Mouse (Mus musculus) CH12.LX (cell line): ENCODE data around the gene Lgr6. TPM values are rescaled to one million over a fixed set of nuclear protein-coding genes. Genes with fewer than 3 reads are reported as not detected.

Experiments
- DNase-seq: peaks from one replicate; pipeline ENCODE4 v3.0.0-alpha.2; 2013; ENCODE audit errors: extremely low read depth
- H3K27ac ChIP-seq: 2 replicates; pipeline ENCODE4 v1.5.1; 2012; ENCODE audit warnings: low read depth, mild to moderate bottlenecking, control low read depth, moderate library complexity; ENCODE audit not compliant: insufficient read depth
- H3K27me3 ChIP-seq: replicated peaks from 2 replicates; pipeline ENCODE3; 2012; ENCODE audit warnings: inconsistent platforms
- H3K36me3 ChIP-seq, 2 experiments: replicated peaks in 1 of 2; 2 replicates each; pipeline versions ENCODE3 to v1.6.1; 2012; ENCODE audit warnings: inconsistent platforms in 1 of 2, low read length in 1 of 2, mild to moderate bottlenecking in 1 of 2, mixed read lengths in 1 of 2, moderate library complexity in 1 of 2; ENCODE audit not compliant: control insufficient read depth in 1 of 2, insufficient read depth in 1 of 2
- H3K4me1 ChIP-seq, 2 experiments: 2 replicates each; pipeline ENCODE4 v1.6.1; 2012; ENCODE audit warnings: inconsistent platforms in 1 of 2, moderate library complexity in 1 of 2; ENCODE audit not compliant: insufficient read depth in 2 of 2, control insufficient read depth in 1 of 2
- H3K4me2 ChIP-seq: 2 replicates; pipeline ENCODE4 v1.6.1; 2012; ENCODE audit warnings: low read depth, mild to moderate bottlenecking, control low read depth; ENCODE audit not compliant: poor library complexity, insufficient read depth, severe bottlenecking
- H3K4me3 ChIP-seq, 3 experiments: fragments of 150-350 bp in 1 of 3; sonication (generic) in 1 of 3; replicated peaks in 1 of 3; 2 replicates each; pipeline versions ENCODE3 to v1.5.1; 2011 to 2012; ENCODE audit warnings: low read depth in 2 of 3, low read length in 2 of 3, mild to moderate bottlenecking in 2 of 3, moderate library complexity in 2 of 3, control low read depth in 1 of 3, improper control_type of control experiment in 1 of 3, inconsistent platforms in 1 of 3, mixed read lengths in 1 of 3; ENCODE audit not compliant: poor library complexity in 1 of 3
- H3K79me2 ChIP-seq: replicated peaks from 2 replicates; pipeline ENCODE4 v1.6.1; 2012; ENCODE audit warnings: mild to moderate bottlenecking, moderate library complexity; ENCODE audit not compliant: control insufficient read depth, poor library complexity, insufficient read depth, severe bottlenecking; ENCODE audit errors: extremely low read depth
- H3K9ac ChIP-seq: 2 replicates; pipeline ENCODE4 v1.6.1; 2012; ENCODE audit warnings: low read depth, mild to moderate bottlenecking, control low read depth, moderate library complexity; ENCODE audit not compliant: insufficient read depth
- H3K9me3 ChIP-seq: replicated peaks from 2 replicates; pipeline ENCODE3; 2012; ENCODE audit warnings: low read length, inconsistent platforms, mixed read lengths
- CHD2 ChIP-seq: IDR thresholded peaks from 2 replicates; pipeline ENCODE4 v1.6.1; 2011; ENCODE audit warnings: low read length, improper control_type of control experiment
- CTCF ChIP-seq, 2 experiments: IDR thresholded peaks in 1 of 2; conservative IDR thresholded peaks in 1 of 2; 2 replicates each; pipeline ENCODE4 v1.5.1; 2011 to 2012; ENCODE audit warnings: low read depth in 2 of 2, low read length in 2 of 2, improper control_type of control experiment in 1 of 2, inconsistent platforms in 1 of 2, mild to moderate bottlenecking in 1 of 2, moderate library complexity in 1 of 2
- E2F4 ChIP-seq: IDR thresholded peaks from 2 replicates; pipeline ENCODE4 v1.6.1; 2011; ENCODE audit warnings: low read depth, low read length, improper control_type of control experiment; ENCODE audit not compliant: insufficient replicate concordance
- ELF1 ChIP-seq: IDR thresholded peaks from 2 replicates; pipeline ENCODE4 v1.6.1; 2014; ENCODE audit warnings: low read depth, mild to moderate bottlenecking, inconsistent platforms, low read length, improper control_type of control experiment
- GABPA ChIP-seq: IDR thresholded peaks from 2 replicates; pipeline ENCODE4 v1.6.1; 2012; ENCODE audit warnings: low read depth, low read length, improper control_type of control experiment, inconsistent platforms; ENCODE audit not compliant: insufficient replicate concordance
- HCFC1 ChIP-seq: IDR thresholded peaks from 2 replicates; pipeline ENCODE4 v1.6.1; 2012; ENCODE audit warnings: low read depth, mild to moderate bottlenecking, inconsistent platforms, low read length, improper control_type of control experiment
- IRF4 ChIP-seq: IDR thresholded peaks from 2 replicates; pipeline ENCODE4 v1.6.1; 2014; ENCODE audit warnings: low read depth, mild to moderate bottlenecking, inconsistent platforms, low read length, improper control_type of control experiment
- JUN ChIP-seq: IDR thresholded peaks from 2 replicates; pipeline ENCODE4 v1.6.1; 2011; ENCODE audit warnings: low read depth, mild to moderate bottlenecking, low read length, improper control_type of control experiment, moderate library complexity; ENCODE audit not compliant: insufficient read depth
- JUND ChIP-seq: conservative IDR thresholded peaks from 2 replicates; pipeline ENCODE4 v1.6.1; 2011; ENCODE audit warnings: low read depth, low read length, improper control_type of control experiment
- KAT2A ChIP-seq: IDR thresholded peaks from 2 replicates; pipeline ENCODE4 v1.6.1; 2012; ENCODE audit warnings: low read length, improper control_type of control experiment, inconsistent platforms; ENCODE audit not compliant: insufficient replicate concordance
- MAX ChIP-seq: IDR thresholded peaks from 2 replicates; pipeline ENCODE4 v1.6.1; 2011; ENCODE audit warnings: low read length, improper control_type of control experiment
- MAZ ChIP-seq: IDR thresholded peaks from 2 replicates; pipeline ENCODE4 v1.6.1; 2012; ENCODE audit warnings: low read depth, mild to moderate bottlenecking, inconsistent platforms, low read length, improper control_type of control experiment, moderate library complexity
- MEF2A ChIP-seq: IDR thresholded peaks from 2 replicates; pipeline ENCODE4 v1.6.1; 2014; ENCODE audit warnings: low read depth, mild to moderate bottlenecking, inconsistent platforms, low read length, improper control_type of control experiment, borderline replicate concordance
- MXI1 ChIP-seq: IDR thresholded peaks from 2 replicates; pipeline ENCODE4 v1.6.1; 2011; ENCODE audit warnings: mild to moderate bottlenecking, low read depth, low read length, improper control_type of control experiment
- MYC ChIP-seq: IDR thresholded peaks from 2 replicates; pipeline ENCODE4 v1.6.1; 2011; ENCODE audit warnings: low read depth, mild to moderate bottlenecking, improper control_type of control experiment, low read length
- NELFE ChIP-seq: IDR thresholded peaks from 2 replicates; pipeline ENCODE4 v1.6.1; 2011; ENCODE audit warnings: low read depth, low read length, improper control_type of control experiment
- PAX5 ChIP-seq: IDR thresholded peaks from 2 replicates; pipeline ENCODE4 v1.6.1; 2012; ENCODE audit warnings: low read length, inconsistent platforms, mixed read lengths
- RAD21 ChIP-seq: IDR thresholded peaks from 2 replicates; pipeline ENCODE4 v1.6.1; 2011; ENCODE audit warnings: low read depth, mild to moderate bottlenecking, low read length, improper control_type of control experiment, moderate library complexity
- RCOR1 ChIP-seq: conservative IDR thresholded peaks from 2 replicates; pipeline ENCODE4 v1.6.1; 2012; ENCODE audit warnings: low read depth, mild to moderate bottlenecking, inconsistent platforms, low read length, improper control_type of control experiment
- SIN3A ChIP-seq: IDR thresholded peaks from 2 replicates; pipeline ENCODE4 v1.6.1; 2012; ENCODE audit warnings: low read length, improper control_type of control experiment, inconsistent platforms
- SMC3 ChIP-seq: IDR thresholded peaks from 2 replicates; pipeline ENCODE4 v1.6.1; 2011; ENCODE audit warnings: low read depth, low read length, improper control_type of control experiment
- TBP ChIP-seq: conservative IDR thresholded peaks from 2 replicates; pipeline ENCODE4 v1.6.1; 2011; ENCODE audit warnings: low read depth, low read length, improper control_type of control experiment
- USF1 ChIP-seq: IDR thresholded peaks from 2 replicates; pipeline ENCODE4 v1.6.1; 2014; ENCODE audit warnings: low read depth, mild to moderate bottlenecking, inconsistent platforms, low read length, improper control_type of control experiment
- ZC3H11A ChIP-seq: IDR thresholded peaks from 2 replicates; pipeline ENCODE4 v1.6.1; 2012; ENCODE audit warnings: low read depth, mild to moderate bottlenecking, inconsistent platforms, low read length, improper control_type of control experiment
- ZMIZ1 ChIP-seq: IDR thresholded peaks from 2 replicates; pipeline ENCODE4 v1.6.1; 2012; ENCODE audit warnings: low read depth, mild to moderate bottlenecking, inconsistent platforms, low read length, improper control_type of control experiment
- ZNF384 ChIP-seq: IDR thresholded peaks from 2 replicates; pipeline ENCODE4 v1.6.1; 2012; ENCODE audit warnings: low read depth, low read length, improper control_type of control experiment, inconsistent platforms
- dilution Hi-C: fragments of 300-500 bp; cut with MboI; formaldehyde crosslinking; loops from 2 replicates; pipeline ENCODE4 v1.14.3; 2020; ENCODE audit warnings: low sequenced_read_pairs; ENCODE audit not compliant: extremely low pct_unique_long_range_greater_than_20kb, extremely low pct_ligation_motif_present
- in situ Hi-C: fragments of 300-500 bp; cut with MboI; formaldehyde crosslinking; loops from 3 replicates; pipeline ENCODE4 v1.14.3; 2019; ENCODE audit warnings: low sequenced_read_pairs, low pct_ligation_motif_present, low pct_unique_long_range_greater_than_20kb, mixed read lengths
- polyA plus RNA-seq: library from polyadenylated mRNA; unstranded; fragments of >175 nt; gene quantifications from 2 replicates; pipeline ENCODE4 v1.2.1, GENCODE M21; 2012; ENCODE audit warnings: low read depth; ENCODE audit not compliant: insufficient read length
- total RNA-seq, 2 experiments: library from RNA; depleted of rRNA; stranded (reverse); fragments of 300-350 nt in 1 of 2; fragments of >200 nt in 1 of 2; gene quantifications; 2 replicates each; pipeline ENCODE4 v1.2.3; 2012 to 2014

Gene Lgr6
- total and polyA plus RNA-seq, 3 experiments = 0.07 to 0.17 (median 0.16) TPM

GRCm38 (mm10) chr1:135136500-135136899, 31.4 kb upstream of the Lgr6 start:
- H3K9ac ChIP-seq = no peak overlapping the region
- dilution Hi-C loops (no loop called here), in situ Hi-C loops (no loop called here)

GRCm38 (mm10) chr1:135135111-135135787, 30.2 kb upstream of the Lgr6 start:
- peaks cover 7 to 71% of the 10 kb centered on the region in 2 experiments for H3K4me1 ChIP-seq
- no peaks in the 10 kb centered on the region for H3K9me3 ChIP-seq
- peak overlapping the region; percentile 43 for H3K27ac ChIP-seq
- no peaks in the 10 kb centered on the region for H3K27me3 ChIP-seq
- TF ChIP-seq ELF1 (no peak), RAD21 (no peak), TBP (no peak), E2F4 (no peak), MEF2A (no peak), NELFE (no peak), JUN (no peak), ZC3H11A (no peak), KAT2A (no peak), IRF4 (no peak), MAZ (no peak), ZMIZ1 (no peak), MXI1 (no peak), GABPA (no peak), ZNF384 (no peak), RCOR1 (no peak), PAX5 (no peak)
- no peak for DNase-seq
- no peak overlapping the region; the same call in 1 of the 2 replicates for H3K9ac ChIP-seq
- dilution Hi-C loops = no loop called here
- H3K79me2 ChIP-seq = peaks cover 18% of the 10 kb centered on the region
- peak overlapping the region in 1 of 3 experiments; percentile 65 for H3K4me3 ChIP-seq
- H3K4me2 ChIP-seq = no peak overlapping the region; the same call in 1 of the 2 replicates
- in situ Hi-C loops = no loop called here
- peaks cover 43 to 60% of the 10 kb centered on the region in 2 experiments for H3K36me3 ChIP-seq

More at GRCm38 (mm10) chr1:135136500-135136899, 31.4 kb upstream of the Lgr6 start:
- Histone ChIP-seq H3K9me3 (no peaks in the 10 kb centered on the region), H3K27ac (no peak overlapping the region), H3K27me3 (no peaks in the 10 kb centered on the region), H3K4me2 (no peak overlapping the region), H3K4me1 (peaks cover 7 to 72% of the 10 kb centered on the region in 2 experiments), H3K79me2 (peaks cover 18% of the 10 kb centered on the region), H3K36me3 (peaks cover 50 to 71% of the 10 kb centered on the region in 2 experiments), H3K4me3 (no peak overlapping the region)
- DNase-seq = peak; percentile 90
- TF ChIP-seq HCFC1 = no peak
- no peak for TF ChIP-seq MAX
- no peak for TF ChIP-seq USF1
- no peak for TF ChIP-seq ZNF384
- peak; percentile 84 for TF ChIP-seq RAD21
- no peak for TF ChIP-seq CHD2
- TF ChIP-seq SMC3 = peak; percentile 81
- no peak for TF ChIP-seq ZC3H11A
- no peak for TF ChIP-seq MAZ
- TF ChIP-seq ELF1 = no peak
- TF ChIP-seq CTCF (conservative IDR thresholded peaks at IDR 0.05 in 1 of 2, IDR thresholded peaks at IDR 0.05 in 1 of 2; ENCODE audit: low read depth in 2 of 2, low read length in 2 of 2) = peak; percentile 96 to 97
- TF ChIP-seq TBP = no peak
- TF ChIP-seq JUND = no peak
- 0 out of 2 replicates have a peak, but pooled peaks have one; percentile 25 for TF ChIP-seq IRF4
- TF ChIP-seq MYC = 0 out of 2 replicates have a peak, but pooled peaks have one; percentile 19
- 0 out of 2 replicates have a peak, but pooled peaks have one; percentile 29 for TF ChIP-seq NELFE
- 0 out of 2 replicates have a peak, but pooled peaks have one; percentile 13 for TF ChIP-seq SIN3A
